Mouse (Mus musculus) heart, embryonic 10.5 days (tissue): ENCODE measurements around the gene R3hdm1. TPM values are rescaled to one million over a fixed set of nuclear protein-coding genes. Genes with fewer than 3 reads are reported as not detected.
A peak's percentile ranks its signal among the peaks of the same experiment; 100 is the strongest.

ENCODE experiments used
- DNase-seq: peaks from one replicate; pipeline ENCODE4 v3.0.0-alpha.2; 2017; ENCODE audit warnings: low spot score
- H3K27ac ChIP-seq: fragments of 300-500 bp; sonication (generic); 2 replicates; pipeline ENCODE4 v1.5.1; 2016; ENCODE audit warnings: mild to moderate bottlenecking
- H3K27me3 ChIP-seq: fragments of 300-500 bp; sonication (generic); 2 replicates; pipeline ENCODE4 v1.6.1; 2016; ENCODE audit warnings: mild to moderate bottlenecking; ENCODE audit not compliant: poor library complexity, insufficient read depth, severe bottlenecking
- H3K36me3 ChIP-seq: fragments of 300-500 bp; sonication (generic); 2 replicates; pipeline ENCODE4 v1.6.1; 2016; ENCODE audit warnings: mild to moderate bottlenecking, moderate library complexity
- H3K4me1 ChIP-seq: fragments of 300-500 bp; sonication (generic); 2 replicates; pipeline ENCODE4 v1.6.1; 2016; ENCODE audit warnings: mild to moderate bottlenecking
- H3K4me3 ChIP-seq: fragments of 300-500 bp; sonication (generic); 2 replicates; pipeline ENCODE4 v1.5.1; 2016; ENCODE audit warnings: mild to moderate bottlenecking, moderate library complexity
- H3K9me3 ChIP-seq: fragments of 300-500 bp; sonication (generic); 2 replicates; pipeline ENCODE4 v1.6.1; 2016; ENCODE audit warnings: mild to moderate bottlenecking, moderate library complexity
- WGBS: fragments of 180-500 bp; shearing (Covaris S2); methylation state at CpG from one replicate; pipeline ENCODE4 v1.1.7; 2016; 5-methylcytosine and 5-hydroxymethylcytosine counted together
- microRNA counts: library from miRNA; unstranded; fragments of <30 nt; microRNA quantifications from one replicate; lab custom pipeline; 2017
- microRNA-seq: library from miRNA; unstranded; fragments of <30 nt; microRNA quantifications from one replicate; pipeline ENCODE4, GENCODE M21; 2017
- polyA plus RNA-seq: library from polyadenylated mRNA; unstranded; fragments of >200 nt; fragmentation: Nextera tagmentation; extraction: Ambion mirVana; gene quantifications from 2 replicates; pipeline ENCODE4 v1.2.1, GENCODE M21; 2016

The R3hdm1 gene
- polyA plus RNA-seq, 1 experiment from 2014 or later: 62.3 TPM

DNA sequence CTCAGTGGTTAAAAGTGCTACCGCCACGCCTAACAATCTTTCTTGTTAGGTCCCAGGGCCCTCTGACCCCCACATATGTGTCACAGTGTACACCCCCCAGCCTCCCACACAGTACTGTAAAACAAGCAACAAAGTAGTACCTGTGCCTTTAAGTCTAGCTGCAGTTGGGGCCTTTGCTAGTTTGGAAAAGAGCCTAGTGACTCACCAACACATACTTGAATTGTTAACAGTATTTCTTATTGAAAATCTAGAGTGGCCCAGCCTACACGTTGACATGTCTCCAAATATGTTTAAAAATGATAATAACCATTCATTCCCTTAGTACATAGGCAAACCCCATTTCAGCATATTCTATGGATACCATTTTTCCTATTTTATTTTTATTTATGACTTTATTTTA lies 167.6 kb downstream of the R3hdm1 start:
- no peaks in the 10 kb centered on the region for H3K4me1 ChIP-seq
- no peak for DNase-seq
- no peaks in the 10 kb centered on the region for H3K27me3 ChIP-seq
- H3K4me3 ChIP-seq: no peak overlapping the region
- peaks cover 95% of the 10 kb centered on the region for H3K36me3 ChIP-seq
- H3K27ac ChIP-seq: no peak overlapping the region
- no peaks in the 10 kb centered on the region for H3K9me3 ChIP-seq
- 94% methylated on average over 3 of the region's 3 CpGs for WGBS

DNA sequence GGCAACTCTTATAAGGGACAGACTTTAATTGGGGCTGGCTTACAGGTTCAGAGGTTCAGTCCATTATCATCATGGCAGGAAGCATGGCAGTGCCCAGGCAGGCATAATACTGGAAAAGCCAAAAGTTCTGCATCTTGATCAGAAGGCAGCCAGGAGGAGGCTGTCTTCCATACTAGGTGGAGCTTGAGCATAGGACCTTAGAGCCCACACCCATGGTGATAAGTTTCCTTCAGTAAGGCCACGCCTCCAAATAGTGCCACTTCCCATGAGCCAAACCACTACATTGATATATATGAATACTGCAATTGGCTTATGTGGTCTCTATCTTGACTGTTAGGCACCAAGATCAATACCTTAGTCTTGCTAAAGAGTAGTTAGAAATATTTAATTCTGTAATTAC lies 172.8 kb downstream of the R3hdm1 start:
- Histone ChIP-seq H3K9me3 (no peaks in the 10 kb centered on the region), H3K27me3 (no peaks in the 10 kb centered on the region), H3K27ac (no peak overlapping the region), H3K4me3 (no peak overlapping the region), H3K4me1 (no peaks in the 10 kb centered on the region), H3K36me3 (peaks cover 95% of the 10 kb centered on the region)
- 83% methylated on average over 1 of the region's 1 CpGs for WGBS
- DNase-seq: no peak

DNA sequence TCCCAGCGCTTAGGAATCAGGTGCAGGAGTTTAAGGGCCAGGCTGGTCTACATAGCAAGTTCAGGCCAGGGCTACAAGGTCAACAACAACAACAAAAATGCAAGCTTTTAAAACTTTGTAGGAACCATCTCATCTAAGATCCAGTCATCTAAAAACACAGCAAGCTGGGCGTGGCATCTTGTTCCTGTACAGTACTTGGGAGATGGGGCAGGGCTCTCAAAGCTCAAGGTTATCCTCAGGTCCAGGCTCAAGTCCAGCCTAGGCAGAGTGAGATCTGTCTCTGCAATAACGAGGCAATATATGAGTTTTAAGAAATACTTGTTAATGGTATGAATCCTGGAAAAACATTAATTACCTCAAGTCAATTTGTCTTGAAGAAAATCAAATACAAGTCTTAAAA lies 175.5 kb downstream of the R3hdm1 start:
- Histone ChIP-seq H3K9me3 (no peaks in the 10 kb centered on the region), H3K36me3 (peaks cover 84% of the 10 kb centered on the region), H3K27ac (no peak overlapping the region), H3K4me3 (no peak overlapping the region), H3K4me1 (no peaks in the 10 kb centered on the region), H3K27me3 (no peaks in the 10 kb centered on the region)
- DNase-seq: no peak
- 92% methylated on average over 3 of the region's 3 CpGs for WGBS

- Histone ChIP-seq H3K36me3 (peaks cover 57% of the 10 kb centered on the region), H3K4me1 (no peaks in the 10 kb centered on the region), H3K9me3 (no peaks in the 10 kb centered on the region), H3K27me3 (no peaks in the 10 kb centered on the region), H3K27ac (no peak overlapping the region), H3K4me3 (no peak overlapping the region)
- no peak for DNase-seq
- 92% methylated on average over 3 of the region's 3 CpGs for WGBS
Measured at GRCm38 (mm10) chr1:128281753-128282152, 178.7 kb downstream of the R3hdm1 start.

- H3K27me3 ChIP-seq: no peaks in the 10 kb centered on the region
- H3K4me1 ChIP-seq: no peaks in the 10 kb centered on the region
- DNase-seq: no peak
- H3K9me3 ChIP-seq: no peaks in the 10 kb centered on the region
- no peak overlapping the region for H3K4me3 ChIP-seq
- H3K27ac ChIP-seq: no peak overlapping the region
- peaks cover 47% of the 10 kb centered on the region for H3K36me3 ChIP-seq
- 93% methylated on average over 3 of the region's 3 CpGs for WGBS
Measured at GRCm38 (mm10) chr1:128282924-128283323, 179.8 kb downstream of the R3hdm1 start.

GRCm38 (mm10) chr1:128284157-128284690 lies 181.1 kb downstream of the R3hdm1 start:
- Histone ChIP-seq H3K27ac (no peak overlapping the region), H3K4me1 (no peaks in the 10 kb centered on the region), H3K9me3 (no peaks in the 10 kb centered on the region), H3K4me3 (no peak overlapping the region), H3K36me3 (peaks cover 34% of the 10 kb centered on the region), H3K27me3 (no peaks in the 10 kb centered on the region)
- DNase-seq: no peak
- WGBS: 82% methylated on average over 8 of the region's 8 CpGs

- H3K27me3 ChIP-seq: no peaks in the 10 kb centered on the region
- H3K4me1 ChIP-seq: no peaks in the 10 kb centered on the region
- WGBS: 84% methylated on average over 9 of the region's 9 CpGs
- no peaks in the 10 kb centered on the region for H3K9me3 ChIP-seq
- no peak for DNase-seq
- H3K4me3 ChIP-seq: no peak overlapping the region
- peaks cover 25% of the 10 kb centered on the region for H3K36me3 ChIP-seq
- no peak overlapping the region for H3K27ac ChIP-seq
Measured at GRCm38 (mm10) chr1:128285136-128285535, 182.0 kb downstream of the R3hdm1 start.

MicroRNA genes within 50 kb of the gene (microRNA counts, 519-probe panel; counts per million panel counts)
- microRNA mmu-miR-128 (lab: Ali Mortazavi, UCI): not detected

Small RNA genes lying within 50 kb of the gene (microRNA-seq; reads per million reads assigned to microRNA genes)
- gene Mir128-1: 107 reads per million, percentile 52 among the genes with 10 or more reads in this experiment

Other genes with a start within 250 kb of the R3hdm1 start
- gene Map3k19, start 248.3 kb upstream of the R3hdm1 start, polyA plus RNA-seq: 0.04 TPM in 1 of 2 replicates, not detected in the other
- 19.2 and 27.1 TPM in 2 replicates for gene Rab3gap1, start 234.5 kb upstream of the R3hdm1 start, polyA plus RNA-seq
- gene Zranb3, start 254 bp upstream of the R3hdm1 start, polyA plus RNA-seq: 8.4 and 11.7 TPM in 2 replicates
- gene Ubxn4, start 140.7 kb downstream of the R3hdm1 start, polyA plus RNA-seq: 57.1 and 63.3 TPM in 2 replicates
- 0.09 and 0.11 TPM in 2 replicates for gene Lct, start 225.0 kb downstream of the R3hdm1 start, polyA plus RNA-seq